Mouse (Mus musculus) G1E-ER4 (cell line): ENCODE results near the gene Fbxl8. TPM values are rescaled to one million over a fixed set of nuclear protein-coding genes. Genes with fewer than 3 reads are reported as not detected.

ENCODE experiments used
- GATA1 ChIP-seq: IDR thresholded peaks from one replicate; pipeline ENCODE4 v1.8.0; 2012; ENCODE audit warnings: low read length, inconsistent platforms
- polyA plus RNA-seq: library from polyadenylated mRNA; stranded (reverse); fragments of >175 nt; gene quantifications from 2 replicates; pipeline ENCODE4 v1.2.3, GENCODE M21; 2012

Gene Fbxl8
- polyA plus RNA-seq, 1 experiment, result 8.3 TPM

- TF ChIP-seq GATA1, result no peak
Observed at GRCm38 (mm10) chr8:105290554-105291314, 26.3 kb downstream of the Fbxl8 start.

- no peak for TF ChIP-seq GATA1
Observed at GRCm38 (mm10) chr8:105292471-105292870, 28.0 kb downstream of the Fbxl8 start.

- TF ChIP-seq GATA1, result no peak
Observed at GRCm38 (mm10) chr8:105293405-105293804, 29.0 kb downstream of the Fbxl8 start.

- no peak for TF ChIP-seq GATA1
Observed at GRCm38 (mm10) chr8:105294776-105295175, 30.3 kb downstream of the Fbxl8 start.

- TF ChIP-seq GATA1, result no peak
Observed at GRCm38 (mm10) chr8:105295256-105295655, 30.8 kb downstream of the Fbxl8 start.

- no peak for TF ChIP-seq GATA1
Observed at GRCm38 (mm10) chr8:105295895-105296573, 31.6 kb downstream of the Fbxl8 start, which contains the start of gene Exoc3l. TSS of gene Exoc3l (minus strand) at chr8:105296101.

- TF ChIP-seq GATA1, result no peak
Observed at GRCm38 (mm10) chr8:105297511-105298192, 33.2 kb downstream of the Fbxl8 start, which contains the start of gene E2f4. TSS of gene E2f4 (plus strand) at chr8:105297663.

- TF ChIP-seq GATA1, result no peak
Observed at GRCm38 (mm10) chr8:105298351-105299252, 34.2 kb downstream of the Fbxl8 start.

- TF ChIP-seq GATA1, result no peak
Observed at GRCm38 (mm10) chr8:105299962-105300361, 35.5 kb downstream of the Fbxl8 start.

GRCm38 (mm10) chr8:105303396-105303795 lies 38.9 kb downstream of the Fbxl8 start:
- no peak for TF ChIP-seq GATA1

GRCm38 (mm10) chr8:105303874-105304273 lies 39.4 kb downstream of the Fbxl8 start:
- no peak for TF ChIP-seq GATA1

GRCm38 (mm10) chr8:105304325-105305210 lies 40.1 kb downstream of the Fbxl8 start:
- TF ChIP-seq GATA1, result no peak

- TF ChIP-seq GATA1, result no peak
Observed at GRCm38 (mm10) chr8:105305211-105306145, 41.0 kb downstream of the Fbxl8 start, which contains the start of gene Elmo3. TSS of gene Elmo3 (plus strand) at chr8:105305601.
